Mouse (Mus musculus) hindbrain, postnatal 0 days (tissue): ENCODE results near the gene Ints12. TPM values are rescaled to one million over a fixed set of nuclear protein-coding genes. Genes with fewer than 3 reads are reported as not detected.
A peak's percentile ranks its signal among the peaks of the same experiment; 100 is the strongest.

Source experiments
- ATAC-seq: fragments of 200-750 bp; cut with Nextera tagmentation; 2 replicates; pipeline ENCODE4 v1.8.0; 2017; ENCODE audit warnings: mild to moderate bottlenecking, moderate TSS enrichment, moderate library complexity
- DNase-seq: peaks from one replicate; pipeline ENCODE4 v3.0.0-alpha.2; 2015; ENCODE audit warnings: low spot score
- H3K27ac ChIP-seq: fragments of 300-500 bp; sonication (generic); 2 replicates; pipeline ENCODE4 v1.5.1; 2014; ENCODE audit warnings: mild to moderate bottlenecking
- H3K27me3 ChIP-seq: fragments of 300-500 bp; sonication (generic); 2 replicates; pipeline ENCODE4 v1.6.1; 2014; ENCODE audit warnings: low read length, mixed read lengths; ENCODE audit not compliant: insufficient read depth
- H3K36me3 ChIP-seq: fragments of 300-500 bp; sonication (generic); 2 replicates; pipeline ENCODE4 v1.6.1; 2014; ENCODE audit warnings: low read length, mixed read lengths; ENCODE audit not compliant: insufficient read depth
- H3K4me1 ChIP-seq: fragments of 300-500 bp; sonication (generic); 2 replicates; pipeline ENCODE4 v1.6.1; 2014; ENCODE audit warnings: antibody characterized with exemption, low read length, mixed read lengths; ENCODE audit not compliant: insufficient read depth
- H3K4me2 ChIP-seq: fragments of 300-500 bp; sonication (generic); 2 replicates; pipeline ENCODE4 v1.6.1; 2014; ENCODE audit warnings: low read depth, mild to moderate bottlenecking, low read length, moderate library complexity, mixed read lengths
- H3K4me3 ChIP-seq: fragments of 300-500 bp; sonication (generic); 2 replicates; pipeline ENCODE4 v1.5.1; 2014; ENCODE audit warnings: low read length
- H3K9ac ChIP-seq: fragments of 300-500 bp; sonication (generic); replicated peaks from 2 replicates; pipeline ENCODE4 v1.6.1; 2014; ENCODE audit warnings: mild to moderate bottlenecking, low read length, moderate library complexity, mixed read lengths
- H3K9me3 ChIP-seq: fragments of 300-500 bp; sonication (generic); 2 replicates; pipeline ENCODE4 v1.6.1; 2016; ENCODE audit warnings: low read length, mixed read lengths
- CTCF ChIP-seq: IDR thresholded peaks from 2 replicates; pipeline ENCODE4 v1.5.1; 2016; ENCODE audit warnings: antibody characterized with exemption, control low read depth, low read depth
- WGBS: fragments of 180-500 bp; shearing (Covaris S2); extraction: QIAGEN DNeasy Blood & Tissue Kit; methylation state at CpG from one replicate; pipeline ENCODE4 v1.1.7; 2014; 5-methylcytosine and 5-hydroxymethylcytosine counted together
- polyA plus RNA-seq: library from polyadenylated mRNA; unstranded; fragments of >200 nt; fragmentation: Nextera tagmentation; extraction: Ambion mirVana; gene quantifications from 2 replicates; pipeline ENCODE4 v1.2.1, GENCODE M21; 2015
- total RNA-seq: library from RNA; depleted of rRNA; stranded (reverse); fragments of >200 nt; gene quantifications from 2 replicates; pipeline ENCODE4 v1.2.3, GENCODE M21; 2014

Ints12 gene
- total and polyA plus RNA-seq, 2 experiments from 2014 or later = 9.6 to 10.0 TPM

DNA sequence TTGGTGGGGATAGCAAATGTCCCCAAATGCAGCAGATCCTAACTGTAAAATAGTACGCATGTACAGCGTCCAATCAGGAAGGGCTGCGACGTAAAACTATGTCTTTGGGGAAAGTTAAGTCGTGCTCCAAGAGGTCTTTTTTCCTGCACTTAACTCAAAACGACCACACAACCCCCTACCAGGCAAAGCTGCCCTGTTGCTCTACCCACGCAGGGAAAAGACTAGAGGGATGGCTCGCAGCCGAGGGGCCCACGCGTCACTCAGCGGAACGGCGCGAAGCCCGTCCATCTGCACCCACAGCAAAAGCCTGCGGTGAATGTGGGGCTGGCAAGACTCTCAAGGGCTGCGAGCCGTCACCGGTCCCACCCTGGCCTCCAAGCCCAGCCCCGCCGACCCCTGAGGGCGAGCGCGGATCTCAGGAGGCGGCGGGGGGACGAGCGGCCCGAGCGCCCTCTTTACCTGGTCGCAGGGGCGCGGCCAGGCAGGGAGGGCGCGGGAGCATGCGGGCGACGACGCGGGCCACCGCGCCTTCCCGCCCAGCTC lies 448 bp upstream of the Ints12 start:
- H3K4me1 ChIP-seq = peaks cover 10% of the 10 kb centered on the region
- under 1% methylated on average over 44 of the region's 44 CpGs for WGBS
- H3K9me3 ChIP-seq = no peaks in the 10 kb centered on the region
- H3K9ac ChIP-seq = peak overlapping the region; percentile 74
- H3K36me3 ChIP-seq = no peaks in the 10 kb centered on the region
- DNase-seq (peak; percentile 54), ATAC-seq (peak; percentile 83)
- TF ChIP-seq CTCF = no peak
- peak overlapping the region; percentile 96 for H3K27ac ChIP-seq
- peak overlapping the region; percentile 70 for H3K4me3 ChIP-seq
- H3K27me3 ChIP-seq = no peaks in the 10 kb centered on the region
- peak overlapping the region; percentile 77 for H3K4me2 ChIP-seq

DNA sequence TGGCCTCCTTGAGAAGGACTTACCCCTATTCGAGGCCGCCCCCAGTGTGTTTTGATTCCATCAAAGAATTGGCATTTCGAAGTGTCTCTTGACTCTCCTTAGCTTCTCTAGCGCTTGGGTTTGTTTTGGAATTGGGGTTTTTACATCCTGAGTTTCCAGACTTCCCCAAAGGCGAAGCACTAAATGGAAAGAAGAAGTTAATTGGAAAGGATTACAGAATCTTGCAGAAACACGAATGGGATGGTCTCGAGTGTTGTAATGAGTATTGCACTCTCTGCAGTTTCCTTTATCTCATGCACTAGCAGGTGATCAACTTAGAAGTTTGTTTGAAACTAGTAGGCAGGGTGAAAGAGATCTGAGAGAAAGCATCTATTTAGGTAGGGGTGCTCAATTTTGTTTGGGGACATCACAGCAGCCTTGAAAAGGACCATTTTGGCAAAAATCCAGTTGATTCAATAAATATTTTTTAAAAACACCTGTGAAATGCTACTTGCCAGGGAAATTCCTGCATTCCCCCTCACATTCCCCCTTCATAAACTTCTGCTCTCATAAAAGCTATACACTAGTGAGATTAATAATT lies 724 bp downstream of the Ints12 start:
- under 1% methylated on average over 7 of the region's 7 CpGs for WGBS
- DNase-seq = no peak
- H3K4me2 ChIP-seq = peak overlapping the region; percentile 77
- peak overlapping the region; percentile 96 for H3K27ac ChIP-seq
- ATAC-seq = no peak
- H3K4me1 ChIP-seq = peaks cover 10% of the 10 kb centered on the region
- peak overlapping the region; percentile 74 for H3K9ac ChIP-seq
- H3K9me3 ChIP-seq = no peaks in the 10 kb centered on the region
- H3K36me3 ChIP-seq = no peaks in the 10 kb centered on the region
- H3K4me3 ChIP-seq = peak overlapping the region; percentile 70
- no peaks in the 10 kb centered on the region for H3K27me3 ChIP-seq
- TF ChIP-seq CTCF = no peak

- peaks cover 10% of the 10 kb centered on the region for H3K4me1 ChIP-seq
- TF ChIP-seq CTCF = no peak
Measured at GRCm38 (mm10) chr3:133092936-133093335, 1.3 kb downstream of the Ints12 start.

GRCm38 (mm10) chr3:133094305-133094704 lies 2.7 kb downstream of the Ints12 start:
- TF ChIP-seq CTCF = no peak
- Histone ChIP-seq H3K36me3 (peaks cover 7% of the 10 kb centered on the region; the same call in 1 of the 2 replicates), H3K27ac (no peak overlapping the region), H3K4me1 (peaks cover 10% of the 10 kb centered on the region), H3K27me3 (no peaks in the 10 kb centered on the region), H3K9me3 (no peaks in the 10 kb centered on the region), H3K4me2 (no peak overlapping the region), H3K4me3 (no peak overlapping the region), H3K9ac (no peak overlapping the region)
- ATAC-seq (no peak), DNase-seq (no peak)
- WGBS = 78% methylated on average over 1 of the region's 1 CpGs

More at GRCm38 (mm10) chr3:133092936-133093335, 1.3 kb downstream of the Ints12 start:
- Histone ChIP-seq H3K4me2 (peak overlapping the region; percentile 77), H3K27me3 (no peaks in the 10 kb centered on the region), H3K9ac (peak overlapping the region; percentile 74; the same call in 1 of the 2 replicates), H3K36me3 (no peaks in the 10 kb centered on the region), H3K9me3 (no peaks in the 10 kb centered on the region), H3K27ac (no peak overlapping the region), H3K4me3 (peak overlapping the region; percentile 70; the same call in 1 of the 2 replicates)
- WGBS = 87% methylated on average over 1 of the region's 1 CpGs
- DNase-seq (no peak), ATAC-seq (no peak)

- DNase-seq (no peak), ATAC-seq (no peak)
- no peak overlapping the region for H3K4me2 ChIP-seq
- H3K9me3 ChIP-seq = no peaks in the 10 kb centered on the region
- no peaks in the 10 kb centered on the region for H3K27me3 ChIP-seq
- H3K4me3 ChIP-seq = no peak overlapping the region
- H3K9ac ChIP-seq = no peak overlapping the region
- WGBS = 96% methylated on average over 6 of the region's 6 CpGs
- peaks cover 1% of the 10 kb centered on the region; the same call in 1 of the 2 replicates for H3K4me1 ChIP-seq
- peaks cover 12% of the 10 kb centered on the region; the same call in 1 of the 2 replicates for H3K36me3 ChIP-seq
- no peak overlapping the region for H3K27ac ChIP-seq
- TF ChIP-seq CTCF = no peak
Measured at GRCm38 (mm10) chr3:133097936-133098335, 6.3 kb downstream of the Ints12 start.

- DNase-seq (no peak), ATAC-seq (no peak)
- H3K27me3 ChIP-seq = no peaks in the 10 kb centered on the region
- H3K4me2 ChIP-seq = no peak overlapping the region
- H3K9ac ChIP-seq = no peak overlapping the region
- H3K4me1 ChIP-seq = no peaks in the 10 kb centered on the region
- H3K27ac ChIP-seq = no peak overlapping the region
- 97% methylated on average over 4 of the region's 4 CpGs for WGBS
- no peak for TF ChIP-seq CTCF
- no peak overlapping the region for H3K4me3 ChIP-seq
- no peaks in the 10 kb centered on the region for H3K9me3 ChIP-seq
- H3K36me3 ChIP-seq = peaks cover 12% of the 10 kb centered on the region; the same call in 1 of the 2 replicates
Measured at GRCm38 (mm10) chr3:133098336-133098735, 6.7 kb downstream of the Ints12 start.

- no peak for TF ChIP-seq CTCF
- H3K36me3 ChIP-seq = peaks cover 12% of the 10 kb centered on the region; the same call in 1 of the 2 replicates
- ATAC-seq = no peak
Measured at GRCm38 (mm10) chr3:133098909-133099308, 7.3 kb downstream of the Ints12 start.

More at GRCm38 (mm10) chr3:133098909-133099308, 7.3 kb downstream of the Ints12 start:
- no peak overlapping the region for H3K4me2 ChIP-seq
- H3K27ac ChIP-seq = no peak overlapping the region
- DNase-seq = no peak
- H3K9ac ChIP-seq = no peak overlapping the region
- no peaks in the 10 kb centered on the region for H3K4me1 ChIP-seq
- H3K4me3 ChIP-seq = no peak overlapping the region
- no peaks in the 10 kb centered on the region for H3K9me3 ChIP-seq
- WGBS = 89% methylated on average over 2 of the region's 2 CpGs
- no peaks in the 10 kb centered on the region for H3K27me3 ChIP-seq
